ENCODE assay signal across 8 mouse cellular contexts in the genomic region with DNA sequence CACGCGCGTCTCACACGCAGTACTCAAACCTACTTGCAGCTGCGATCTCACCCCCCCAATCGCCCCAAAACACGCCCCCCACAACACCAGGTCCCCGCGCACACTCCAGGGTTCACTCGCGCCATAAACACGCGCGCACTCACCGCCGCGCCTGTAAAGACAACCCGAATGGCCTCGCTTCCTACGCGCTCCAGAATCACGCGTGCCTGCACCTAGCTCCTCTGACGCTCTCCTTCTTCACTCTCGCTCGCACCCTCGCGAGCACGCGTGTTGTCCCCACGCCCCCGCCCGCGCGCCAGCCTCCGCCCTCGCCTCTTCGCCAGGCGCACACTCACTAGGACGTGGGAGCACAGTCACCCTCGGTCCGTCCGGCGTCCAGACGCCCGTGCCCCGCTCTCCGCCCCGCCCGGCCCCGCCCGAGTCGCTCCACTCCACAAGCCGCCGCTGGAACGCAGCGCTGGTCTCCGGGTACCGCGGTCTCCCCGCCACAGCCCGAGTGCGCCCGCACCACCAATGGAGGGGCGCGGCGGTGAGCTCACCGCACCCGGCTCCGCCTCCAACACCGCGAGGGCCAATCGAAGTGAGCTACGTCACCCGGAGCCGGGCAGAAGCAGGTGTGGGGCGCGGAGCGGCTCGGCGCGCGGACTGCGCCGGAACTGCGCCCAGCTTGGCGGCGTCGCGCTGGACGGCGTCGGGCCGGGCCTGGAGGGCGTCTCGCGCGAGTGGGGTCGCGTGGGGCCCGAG. TPM values are rescaled to one million over a fixed set of nuclear protein-coding genes. Genes with fewer than 3 reads are reported as not detected.
DNase-seq lines count a peak whose midpoint lies in the region; ATAC-seq and TF ChIP-seq lines count a peak whose summit lies in the region.

No protein-coding gene starts in this region.

- peak overlapping the region; percentile 79 for H3K4me2 ChIP-seq in hindbrain, postnatal 0 days (ENCODE audit: low read depth, low read length)

- WGBS in hindbrain, postnatal 0 days = 1% methylated on average over 97 of the region's 101 CpGs

- no peaks in the 10 kb centered on the region for H3K36me3 ChIP-seq in hindbrain, postnatal 0 days (ENCODE audit: insufficient read depth, low read length)

- peaks cover 17% of the 10 kb centered on the region for H3K4me1 ChIP-seq in hindbrain, postnatal 0 days (ENCODE audit: insufficient read depth, low read length)

- H3K27ac ChIP-seq in hindbrain, postnatal 0 days = peak overlapping the region; percentile 94

- peak overlapping the region; percentile 67 for H3K4me3 ChIP-seq in hindbrain, postnatal 0 days (ENCODE audit: low read length)

- no peaks in the 10 kb centered on the region for H3K27me3 ChIP-seq in hindbrain, postnatal 0 days (ENCODE audit: insufficient read depth, low read length)

- H3K9me3 ChIP-seq in hindbrain, postnatal 0 days (ENCODE audit: low read length) = no peaks in the 10 kb centered on the region

- peak; percentile 91 to 96 for DNase-seq in adrenal gland, adult (ENCODE audit: inconsistent age in 2 of 2, low spot score in 1 of 2)
- DNase-seq in gastrocnemius, postnatal 10 days = peak; percentile 87
- DNase-seq in hindbrain, postnatal 0 days (ENCODE audit: low spot score) = peak; percentile 98
- DNase-seq in left cerebral cortex, adult 8-10 months (ENCODE audit: low spot score in 2 of 2) = peak; percentile 80 to 86
- DNase-seq in lung, postnatal 4 days = peak; percentile 90 to 92
- peak; percentile 94 for DNase-seq in right cerebral cortex, adult 18-20 months
- DNase-seq in thymus, postnatal 4 days = peak; percentile 77

- ATAC-seq in common myeloid progenitor, adult 5-6 weeks (replicated peaks; ENCODE audit: low read depth, poor library complexity, severe bottlenecking) = peak; percentile 98
- ATAC-seq in hindbrain, postnatal 0 days = peak; percentile 99

- TF ChIP-seq CTCF in hindbrain, postnatal 0 days (IDR thresholded peaks at IDR 0.05; ENCODE audit: low read depth) = no peak

- H3K9ac ChIP-seq in hindbrain, postnatal 0 days (replicated peaks; ENCODE audit: low read length) = peak overlapping the region; percentile 93

RNA-seq across cellular contexts. Expression of gene Gm13090, which starts 18.8 kb away (rescaled TPM):
- not detected in 2 replicates for total RNA-seq in common myeloid progenitor, adult 5-6 weeks (2017)
- total RNA-seq in gastrocnemius, postnatal 10 days (2021) = not detected
- not detected in 2 replicates for total RNA-seq in hindbrain, postnatal 0 days (2014; rRNA removed)
- not detected in 2 replicates for polyA plus RNA-seq in hindbrain, postnatal 0 days (2015; fragmentation: Nextera tagmentation; extraction: Ambion mirVana)
- not detected for total RNA-seq in left cerebral cortex, adult 8-10 months (2022)

RNA-seq across cellular contexts. Expression of gene Vamp3, which starts 50.4 kb away (rescaled TPM):
- 66.4 and 80.9 TPM in 2 replicates for total RNA-seq in common myeloid progenitor, adult 5-6 weeks (2017)
- 10 to 100 TPM; 62.2 to 65.4 TPM for total RNA-seq in gastrocnemius, postnatal 10 days (2021)
- total RNA-seq in hindbrain, postnatal 0 days (2014; rRNA removed) = 34.2 and 35.2 TPM in 2 replicates
- 56.3 and 57.0 TPM in 2 replicates for polyA plus RNA-seq in hindbrain, postnatal 0 days (2015; fragmentation: Nextera tagmentation; extraction: Ambion mirVana)
- 10 to 100 TPM; 31.8 to 33.6 (median 32.6) TPM for total RNA-seq in left cerebral cortex, adult 8-10 months (2022)

Comparison
In these comparisons a context has a peak if more than half of its experiments do, and no peak if none do; other contexts are left out.
1. Peak in every context shown above with its lines: DNase-seq, ATAC-seq, H3K4me3 ChIP-seq and H3K27ac ChIP-seq.